Mouse (Mus musculus): ENCODE measurements around the gene Hexim2.

Hexim2 gene

DNA sequence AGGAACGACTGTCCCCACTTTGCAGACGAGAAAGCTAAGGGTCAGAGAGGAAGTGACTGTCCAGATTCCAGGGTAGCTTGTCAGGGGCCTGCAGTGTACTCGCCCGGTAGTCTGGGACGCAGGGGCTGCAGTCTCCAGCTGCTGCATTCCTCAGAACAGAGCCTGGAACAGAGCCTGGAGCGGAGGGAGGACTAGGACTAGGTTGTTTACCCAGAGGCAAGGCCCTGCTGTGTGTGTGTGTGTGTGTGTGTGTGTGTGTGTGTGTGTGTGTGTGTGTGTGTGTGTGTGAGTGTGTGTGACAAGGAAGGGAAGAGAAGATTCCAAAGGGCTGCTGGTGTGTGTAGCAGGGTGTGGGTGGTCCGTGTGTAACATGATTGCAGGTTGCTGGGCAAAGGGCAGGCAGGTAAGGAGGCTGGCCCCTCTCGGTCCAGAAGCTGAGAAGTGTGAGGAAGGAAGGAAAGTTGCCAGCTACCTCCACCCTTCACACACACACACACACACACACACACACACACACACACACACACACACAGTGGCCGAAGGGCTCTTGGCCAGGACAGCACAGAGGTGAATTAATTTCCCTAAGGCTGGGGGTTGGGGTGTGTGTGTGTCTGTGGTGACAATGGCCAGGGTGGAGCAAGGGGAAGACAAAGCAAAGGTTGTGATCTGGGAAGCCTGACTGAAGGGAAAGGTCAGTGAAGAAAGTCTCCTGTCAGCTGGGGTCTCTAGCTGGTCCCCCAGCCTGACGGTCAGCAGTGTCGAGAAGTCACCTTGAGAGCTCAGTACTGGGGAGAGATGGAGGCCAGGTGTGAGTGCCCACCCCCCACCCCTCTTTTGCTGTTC, 9.1 kb downstream of the Hexim2 start:
- peak; percentile 83 for DNase-seq (ENCODE audit: low spot score)

DNA sequence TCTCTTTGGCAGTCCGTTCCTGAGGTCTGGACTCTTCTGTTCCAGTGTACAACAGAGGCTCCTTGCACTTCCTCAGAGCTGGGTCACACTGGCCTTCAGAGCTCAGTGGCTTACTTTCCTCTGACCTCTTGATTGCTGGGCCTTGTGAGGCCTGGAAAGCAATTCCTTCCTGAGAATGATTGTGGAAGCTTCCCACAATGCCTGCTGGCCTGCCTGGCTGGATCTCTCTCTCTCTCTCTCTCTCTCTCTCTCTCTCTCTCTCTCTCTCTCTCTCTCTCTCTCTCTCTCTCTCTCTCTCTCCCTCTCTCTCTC, 9.7 kb downstream of the Hexim2 start:
- no peak for DNase-seq (ENCODE audit: low spot score)

- DNase-seq (ENCODE audit: low spot score), result peak; percentile 58
Measured at GRCm38 (mm10) chr11:103142441-103143182, 10.4 kb downstream of the Hexim2 start.

DNA sequence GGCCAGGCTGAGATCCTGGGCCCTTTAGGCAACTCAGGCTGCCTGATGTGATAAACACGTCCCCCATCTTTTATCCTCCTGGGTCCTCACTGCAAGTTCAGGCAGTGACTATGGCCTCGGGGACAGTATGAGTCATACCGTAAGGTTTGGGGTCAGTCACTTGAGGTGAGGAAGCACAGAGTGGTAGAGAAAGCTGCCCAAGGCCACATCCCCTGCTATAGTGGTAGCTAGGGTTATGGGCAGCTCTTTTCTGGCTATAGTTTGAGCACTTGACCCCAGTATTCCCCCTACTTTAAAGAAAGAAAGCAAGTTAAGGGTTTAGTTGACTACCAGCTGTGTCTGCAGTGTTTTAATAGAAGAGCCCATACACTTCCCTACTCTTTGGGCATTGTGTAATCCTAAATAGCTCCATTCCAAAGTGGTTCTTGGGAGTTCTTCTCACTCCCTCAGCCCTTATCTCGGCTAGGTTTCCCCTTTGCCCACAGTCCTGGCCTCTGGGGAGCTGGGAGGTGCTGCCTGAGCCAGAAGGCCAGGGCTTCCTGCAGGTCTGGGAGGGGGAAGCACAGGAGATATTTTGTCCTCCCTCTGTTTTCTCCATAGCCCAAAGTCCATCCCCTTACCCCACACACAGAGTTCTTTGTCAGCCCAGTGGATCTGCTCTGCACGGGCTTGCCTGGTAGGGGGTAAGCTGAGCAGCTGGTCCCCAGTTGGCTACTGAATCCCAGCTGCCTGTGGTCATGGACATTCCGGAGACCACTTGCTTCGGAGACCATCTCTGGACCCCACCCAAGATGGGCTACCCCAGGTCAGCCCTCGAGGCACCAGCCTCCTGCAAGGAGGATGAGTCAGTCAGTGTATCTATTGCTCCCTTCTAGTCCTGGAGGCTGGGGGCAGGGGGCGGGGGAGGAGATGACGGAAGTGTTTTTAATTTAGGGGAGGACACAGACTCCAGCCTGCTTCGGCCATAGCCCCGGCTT, 12.4 kb downstream of the Hexim2 start:
- DNase-seq (ENCODE audit: low spot score), result no peak

GRCm38 (mm10) chr11:103146386-103146785, 14.2 kb downstream of the Hexim2 start:
- no peak for DNase-seq (ENCODE audit: low spot score)

DNA sequence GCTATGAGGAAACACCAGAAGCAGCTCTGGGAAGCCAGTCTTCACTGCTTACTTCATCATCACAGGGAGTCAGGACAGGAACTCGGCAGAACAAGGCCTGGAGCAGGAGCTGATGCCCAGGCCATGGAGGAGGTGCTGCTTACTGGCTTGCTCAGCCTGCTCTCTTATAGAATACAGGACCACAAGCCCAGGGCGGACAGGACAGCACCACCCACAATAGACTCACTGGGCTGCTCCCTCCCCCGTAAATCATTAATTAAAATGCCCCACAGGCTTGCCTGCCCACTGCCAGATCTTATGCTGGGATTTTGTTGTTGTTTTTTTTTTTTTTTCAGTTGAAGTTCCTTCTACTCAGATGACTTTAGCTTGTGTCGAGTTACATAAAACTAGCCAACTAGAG, 15.5 kb downstream of the Hexim2 start:
- no peak for DNase-seq (ENCODE audit: low spot score)

DNA sequence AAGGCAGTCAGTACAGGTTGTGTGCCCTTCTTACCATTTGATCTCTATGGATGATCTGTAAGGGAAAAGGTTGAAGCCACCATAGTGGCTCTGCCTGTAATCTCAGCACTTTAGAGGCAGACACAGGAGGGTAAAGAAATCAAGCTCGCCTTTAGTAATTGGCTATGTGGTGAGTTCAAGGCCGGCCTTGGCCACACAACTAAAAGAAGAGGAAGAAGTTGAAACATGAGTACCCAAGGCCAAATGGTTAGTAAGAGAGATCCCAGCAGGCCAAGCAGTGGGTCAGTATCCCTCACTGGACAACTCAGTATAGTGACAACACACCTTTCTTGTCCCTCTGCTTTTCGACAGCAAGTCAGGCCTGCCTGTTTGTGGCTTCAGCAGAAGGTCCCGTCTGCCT, 17.5 kb downstream of the Hexim2 start:
- DNase-seq (ENCODE audit: low spot score), result no peak

- peak; percentile 97 for DNase-seq (ENCODE audit: low spot score)
Measured at GRCm38 (mm10) chr11:103158621-103159478, 26.6 kb downstream of the Hexim2 start.

- DNase-seq (ENCODE audit: low spot score), result no peak
Measured at GRCm38 (mm10) chr11:103160738-103161137, 28.5 kb downstream of the Hexim2 start.

DNA sequence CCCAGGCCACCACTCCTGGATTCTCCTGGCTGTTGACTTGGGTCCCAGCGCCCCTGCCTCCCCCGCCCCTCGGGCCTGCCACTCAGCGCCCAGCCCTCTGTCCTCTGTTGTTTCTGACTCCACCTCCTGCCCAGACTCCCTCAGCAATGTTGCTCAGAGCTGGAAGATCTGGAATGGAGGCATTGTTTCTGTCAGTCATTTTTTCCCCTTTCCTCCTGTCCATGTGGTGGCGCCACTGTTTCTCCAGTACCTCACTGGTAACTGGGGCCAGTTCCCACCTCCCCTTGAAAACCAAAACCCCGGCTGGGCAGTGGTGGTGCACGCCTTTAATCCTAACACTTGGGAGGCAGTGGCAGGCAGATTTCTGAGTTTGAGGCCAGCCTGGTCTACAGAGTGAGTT, 29.2 kb downstream of the Hexim2 start:
- no peak for DNase-seq (ENCODE audit: low spot score)

DNA sequence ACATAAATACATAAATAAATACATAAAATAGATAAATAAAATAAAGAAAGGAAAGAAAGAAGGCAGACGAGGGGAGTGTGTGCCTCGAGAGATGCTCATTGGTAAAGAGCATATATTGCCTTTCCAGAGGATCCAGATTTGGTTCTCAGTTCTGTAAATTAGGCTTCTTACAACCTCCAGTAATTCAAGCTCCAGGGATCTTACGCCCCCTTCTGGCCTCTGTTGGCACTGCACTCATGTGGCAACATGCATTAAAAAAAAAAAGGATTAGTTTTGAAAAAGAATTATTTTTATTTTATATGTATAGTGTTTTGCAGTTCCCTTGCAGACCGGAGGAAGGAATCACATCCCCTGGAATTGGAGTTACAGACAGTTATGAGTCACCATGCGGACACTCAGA, 29.9 kb downstream of the Hexim2 start:
- DNase-seq (ENCODE audit: low spot score), result no peak

- no peak for DNase-seq (ENCODE audit: low spot score)
Measured at GRCm38 (mm10) chr11:103164391-103164790, 32.2 kb downstream of the Hexim2 start.

GRCm38 (mm10) chr11:103168690-103169390, 36.6 kb downstream of the Hexim2 start:
- DNase-seq (ENCODE audit: low spot score), result peak; percentile 70

DNA sequence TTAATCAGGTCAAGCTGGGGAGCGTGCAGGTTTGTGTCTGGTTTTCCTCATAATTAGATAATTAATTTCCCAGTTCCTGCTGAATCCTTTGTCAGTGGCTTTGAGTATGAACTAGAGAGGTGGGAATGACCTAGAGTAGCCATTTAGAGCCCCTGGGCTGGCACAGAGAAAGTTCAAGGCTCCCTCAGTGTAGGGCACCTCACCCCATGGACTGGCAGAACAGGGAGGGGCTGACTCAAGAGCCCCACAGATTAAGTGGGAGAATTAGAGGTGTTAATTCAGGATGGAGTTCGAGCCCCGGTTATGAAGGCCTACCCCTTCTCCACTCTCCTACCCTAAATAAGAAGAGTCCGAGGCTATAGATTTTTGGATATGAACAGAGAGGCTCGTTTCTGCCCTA, 37.4 kb downstream of the Hexim2 start:
- DNase-seq (ENCODE audit: low spot score), result no peak

DNA sequence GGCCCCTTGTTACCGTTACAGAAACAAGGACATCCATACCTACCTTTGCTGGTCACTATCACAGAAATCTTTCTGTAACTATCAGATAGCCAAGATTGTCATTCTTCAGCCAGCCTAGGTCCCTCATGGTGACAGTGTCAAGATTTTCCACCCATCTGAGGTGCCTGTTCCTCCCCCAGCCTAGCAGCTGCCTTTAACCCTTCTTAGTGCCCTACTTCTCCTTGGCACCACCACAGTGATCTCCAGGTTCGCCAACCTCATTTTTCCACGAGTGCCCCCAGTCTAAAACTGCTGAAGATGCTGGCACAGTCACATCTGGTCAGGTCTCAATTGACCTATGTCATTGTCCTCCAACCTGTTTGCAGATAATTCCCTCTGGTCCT, 37.9 kb downstream of the Hexim2 start:
- no peak for DNase-seq (ENCODE audit: low spot score)

- no peak for DNase-seq (ENCODE audit: low spot score)
Measured at GRCm38 (mm10) chr11:103170494-103171285, 38.5 kb downstream of the Hexim2 start, which contains the start of gene Fmnl1. Gene Fmnl1 (plus strand): TSS chr11:103171107.

DNA sequence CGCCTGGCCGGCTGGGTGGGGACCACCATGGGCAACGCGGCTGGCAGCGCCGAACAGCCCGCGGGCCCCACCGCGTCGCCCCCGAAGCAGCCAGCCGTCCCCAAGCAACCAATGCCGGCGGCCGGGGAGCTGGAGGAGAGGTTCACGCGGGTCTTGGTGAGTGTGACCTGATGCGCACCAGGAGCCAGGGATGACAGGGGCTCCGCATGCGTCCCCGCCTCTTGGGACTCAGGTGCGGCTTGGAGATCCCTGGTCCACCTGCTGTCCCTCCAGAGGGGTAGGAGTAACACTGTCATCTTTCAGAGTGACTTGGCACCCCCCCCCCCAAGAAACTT, 39.0 kb downstream of the Hexim2 start:
- DNase-seq (ENCODE audit: low spot score), result no peak

- DNase-seq (ENCODE audit: low spot score), result no peak
Measured at GRCm38 (mm10) chr11:103171703-103172391, 39.6 kb downstream of the Hexim2 start.

DNA sequence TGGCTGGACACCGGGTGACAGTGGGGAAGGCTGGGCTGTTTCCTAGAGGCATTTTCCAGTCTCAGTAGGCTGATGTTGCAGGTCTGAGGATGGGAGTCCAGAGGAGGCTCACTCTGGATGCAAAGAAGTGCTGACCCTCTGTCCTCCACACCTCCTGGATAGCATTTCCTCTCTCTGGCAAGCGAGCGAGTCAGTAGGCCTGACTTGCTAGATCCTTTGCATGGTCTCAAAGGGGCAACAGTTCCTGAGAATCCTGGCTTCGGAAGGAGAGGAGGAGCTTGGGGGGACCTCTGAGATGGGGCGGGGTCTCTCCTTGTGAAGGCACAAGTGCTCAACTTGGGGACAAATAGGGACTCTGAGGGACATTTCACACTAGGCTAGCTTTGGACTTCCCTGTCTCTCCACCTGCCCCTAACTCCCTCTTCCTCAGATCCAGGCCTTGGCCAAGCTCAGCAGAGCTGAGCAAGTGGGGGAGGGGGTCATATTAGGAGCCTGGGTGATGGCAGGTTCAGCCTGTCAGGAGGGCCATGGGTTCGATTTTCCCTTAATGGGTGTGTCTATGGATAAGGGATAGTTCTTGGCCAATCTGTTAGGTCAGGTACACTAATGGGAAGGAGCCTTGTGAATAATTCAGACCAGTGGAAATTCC, 40.3 kb downstream of the Hexim2 start:
- no peak for DNase-seq (ENCODE audit: low spot score)

Measured in urinary bladder, postnatal 14 days (tissue).